Mouse (Mus musculus): ENCODE measurements around the gene Mslnl.

GRCm38 (mm10) chr17:25781339-25781738, 45.5 kb downstream of the Mslnl start:
- no peak for TF ChIP-seq CTCF (IDR thresholded peaks at IDR 0.05; ENCODE audit: low read depth)
- TF ChIP-seq EP300 (IDR thresholded peaks at IDR 0.05; ENCODE audit: low read depth) = no peak

All from heart, postnatal 0 days (tissue).